Comparison of ENCODE assay signal across 10 mouse cellular contexts in genomic region chr1:71937922-71938321, GRCm38 (mm10).
DNase-seq lines count a peak whose midpoint lies in the region; ATAC-seq and TF ChIP-seq lines count a peak whose summit lies in the region.
"Had no signal": no experiment of that assay in that cellular context is flagged by ENCODE, and none has a peak within 500 bp of the region (broad histone marks: within the 10 kb centered on the region; RNA-seq: fewer than 3 reads in every experiment).

No protein-coding gene starts in this region.

- no peak overlapping the region for H3K9ac ChIP-seq in lung, embryonic 14.5 days
- H3K9ac ChIP-seq: heart, embryonic 15.5 days had no signal

- no peaks in the 10 kb centered on the region for H3K9me3 ChIP-seq in heart, embryonic 10.5 days
- H3K9me3 ChIP-seq in lung, embryonic 14.5 days (ENCODE audit: low read depth, low read length): no peaks in the 10 kb centered on the region
- H3K9me3 ChIP-seq in limb, embryonic 10.5 days (replicated peaks): no peaks in the 10 kb centered on the region
- H3K9me3 ChIP-seq: heart, embryonic 15.5 days had no signal

- TF ChIP-seq CTCF in lung, embryonic 14.5 days (IDR thresholded peaks at IDR 0.05; ENCODE audit: low read depth): no peak

- DNase-seq in heart, embryonic 10.5 days (ENCODE audit: low spot score): no peak
- DNase-seq in heart, postnatal 25 days (ENCODE audit: low spot score): no peak
- DNase-seq in lung, embryonic 14.5 days: peak; percentile 31
- no peak for DNase-seq in lung, postnatal 4 days
- DNase-seq in limb, embryonic 10.5 days (ENCODE audit: low spot score): no peak
- no peak for DNase-seq in left cerebral cortex, adult 11 months (ENCODE audit: low spot score)
- DNase-seq: cerebellum, postnatal 14 days had no signal

- intact Hi-C loops in heart, postnatal 25 days (cut with DNase I): no loop called here

- H3K4me3 ChIP-seq in heart, embryonic 10.5 days: no peak overlapping the region
- H3K4me3 ChIP-seq in lung, embryonic 14.5 days (ENCODE audit: low read depth, low read length): no peak overlapping the region
- H3K4me3 ChIP-seq in limb, embryonic 10.5 days: no peak overlapping the region
- H3K4me3 ChIP-seq: heart, embryonic 15.5 days had no signal

- H3K27me3 ChIP-seq in heart, embryonic 10.5 days (ENCODE audit: insufficient read depth, poor library complexity, severe bottlenecking): no peaks in the 10 kb centered on the region
- H3K27me3 ChIP-seq in lung, embryonic 14.5 days (ENCODE audit: insufficient read depth, low read length): no peaks in the 10 kb centered on the region
- H3K27me3 ChIP-seq in limb, embryonic 10.5 days (ENCODE audit: low read depth, poor library complexity, severe bottlenecking): no peaks in the 10 kb centered on the region
- H3K27me3 ChIP-seq: heart, embryonic 15.5 days had no signal

- H3K4me1 ChIP-seq in heart, embryonic 10.5 days: peaks cover 26% of the 10 kb centered on the region
- H3K4me1 ChIP-seq in lung, embryonic 14.5 days (ENCODE audit: insufficient read depth): peaks cover 18% of the 10 kb centered on the region; the same call in 1 of the 2 replicates
- H3K4me1 ChIP-seq in limb, embryonic 10.5 days: peaks cover 33% of the 10 kb centered on the region

- H3K4me2 ChIP-seq in lung, embryonic 14.5 days: 0 out of 2 replicates have a peak overlapping the region, but pooled peaks have one; percentile 3
- H3K4me2 ChIP-seq: heart, embryonic 15.5 days had no signal

- ATAC-seq in lung, embryonic 14.5 days (ENCODE audit: insufficient read depth): 0 out of 2 replicates have a peak, but pooled peaks have one; percentile 9
- 0 out of 2 replicates have a peak, but pooled peaks have one; percentile 13 for ATAC-seq in megakaryocyte-erythroid progenitor cell, adult 5-6 weeks (replicated peaks; ENCODE audit: low FRiP score, low TSS enrichment, poor library complexity, severe bottlenecking)
- no peak for ATAC-seq in inflammation-experienced regulatory T-cells, adult 6 months

- peak overlapping the region; percentile 62; the same call in 1 of the 2 replicates for H3K27ac ChIP-seq in heart, embryonic 10.5 days
- H3K27ac ChIP-seq in lung, embryonic 14.5 days (ENCODE audit: low read depth): no peak overlapping the region
- peak overlapping the region; percentile 15; the same call in 1 of the 2 replicates for H3K27ac ChIP-seq in limb, embryonic 10.5 days
- H3K27ac ChIP-seq: heart, embryonic 15.5 days had no signal

- 40% methylated on average over 8 of the region's 8 CpGs for WGBS in heart, embryonic 10.5 days
- 34% methylated on average over 8 of the region's 8 CpGs for WGBS in lung, embryonic 14.5 days
- WGBS in limb, embryonic 10.5 days: 44% methylated on average over 8 of the region's 8 CpGs

- no peaks in the 10 kb centered on the region for H3K36me3 ChIP-seq in heart, embryonic 10.5 days
- H3K36me3 ChIP-seq in lung, embryonic 14.5 days (ENCODE audit: insufficient read depth): no peaks in the 10 kb centered on the region
- H3K36me3 ChIP-seq in limb, embryonic 10.5 days: no peaks in the 10 kb centered on the region
- H3K36me3 ChIP-seq: heart, embryonic 15.5 days had no signal
